Mouse (Mus musculus): ENCODE measurements around the gene Hoxa13. TPM values are rescaled to one million over a fixed set of nuclear protein-coding genes. Genes with fewer than 3 reads are reported as not detected.

Gene Hoxa13
- polyA plus RNA-seq, 1 experiment from 2014 or later, result 11.1 TPM

DNA sequence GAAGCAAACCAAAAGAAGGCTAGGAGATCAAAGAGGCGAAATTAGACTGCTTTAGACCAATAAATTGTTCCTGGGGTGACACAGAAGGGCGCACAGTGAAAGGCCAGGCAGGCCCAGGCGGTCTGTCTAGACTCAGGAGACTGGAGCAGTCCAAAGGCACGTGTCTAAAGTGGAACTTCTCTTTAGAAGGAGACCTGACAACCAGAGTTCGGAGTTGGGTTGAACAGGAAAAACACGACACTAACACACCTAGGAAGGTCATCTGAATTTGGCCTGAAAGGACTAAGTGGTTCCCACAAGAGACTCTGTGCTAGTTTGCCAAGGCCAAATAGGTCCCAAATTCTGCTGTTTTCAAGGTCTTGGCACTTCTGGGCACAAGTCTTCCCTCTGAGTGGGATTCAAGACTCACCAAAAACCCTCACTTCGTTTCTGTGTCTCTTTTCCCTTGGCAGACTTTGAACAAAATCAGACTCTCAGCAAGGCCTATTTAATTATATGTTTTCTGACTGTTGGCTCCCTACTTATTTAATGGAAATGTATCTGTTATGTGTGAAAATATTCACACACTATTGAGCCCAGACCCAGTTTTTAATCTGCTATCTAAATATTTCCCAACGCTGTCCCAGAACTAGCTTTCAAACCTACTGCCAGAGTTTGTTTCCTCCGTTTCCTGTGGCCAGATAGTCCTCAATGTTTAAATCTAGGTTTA lies 41.3 kb downstream of the Hoxa13 start:
- peaks cover 74% of the 10 kb centered on the region for H3K4me1 ChIP-seq
- H3K4me3 ChIP-seq, result peak overlapping the region; percentile 90
- no peaks in the 10 kb centered on the region for H3K9me3 ChIP-seq (replicated peaks)
- DNase-seq (ENCODE audit: low spot score), result peak; percentile 60
- H3K27ac ChIP-seq, result peak overlapping the region; percentile 99
- H3K27me3 ChIP-seq (ENCODE audit: low read depth, poor library complexity, severe bottlenecking), result peaks cover 40% of the 10 kb centered on the region
- WGBS, result 13% methylated on average over 9 of the region's 9 CpGs
- peaks cover 21% of the 10 kb centered on the region for H3K36me3 ChIP-seq

DNA sequence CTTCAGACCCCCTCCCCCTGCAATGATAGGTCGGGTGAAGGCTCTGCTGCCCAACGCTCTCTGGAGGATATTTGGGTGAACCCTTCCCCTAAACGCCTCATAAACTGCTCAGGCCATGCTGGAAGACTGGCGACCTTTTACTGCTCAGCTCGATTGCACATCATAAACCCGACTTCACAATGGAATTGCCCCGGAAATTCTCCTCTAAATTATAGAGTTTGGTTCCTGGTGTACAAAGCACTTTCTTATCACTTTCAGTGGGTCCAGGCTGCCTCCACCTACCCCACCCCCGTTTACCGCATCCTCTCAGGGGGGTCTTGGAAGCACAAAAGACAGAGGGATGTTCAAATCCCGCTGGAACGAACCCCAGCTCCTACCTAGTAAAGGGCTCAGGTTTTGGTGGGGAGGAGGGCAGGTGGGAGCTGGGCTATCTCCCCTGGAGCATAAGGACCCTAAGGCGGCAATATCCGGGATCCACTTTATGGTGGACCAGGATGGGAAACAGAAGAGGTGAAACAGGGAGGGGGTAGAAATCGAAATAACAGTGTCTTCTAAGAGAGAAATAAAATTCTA lies 42.0 kb downstream of the Hoxa13 start:
- Histone ChIP-seq H3K27me3 (ENCODE audit: low read depth, poor library complexity, severe bottlenecking) (peaks cover 44% of the 10 kb centered on the region), H3K36me3 (peaks cover 15% of the 10 kb centered on the region; the same call in 1 of the 2 replicates), H3K4me3 (peak overlapping the region; percentile 90), H3K27ac (peak overlapping the region; percentile 99), H3K9me3 (replicated peaks) (no peaks in the 10 kb centered on the region), H3K4me1 (peaks cover 81% of the 10 kb centered on the region)
- peak; percentile 66 for DNase-seq (ENCODE audit: low spot score)
- WGBS, result 4% methylated on average over 14 of the region's 14 CpGs

DNA sequence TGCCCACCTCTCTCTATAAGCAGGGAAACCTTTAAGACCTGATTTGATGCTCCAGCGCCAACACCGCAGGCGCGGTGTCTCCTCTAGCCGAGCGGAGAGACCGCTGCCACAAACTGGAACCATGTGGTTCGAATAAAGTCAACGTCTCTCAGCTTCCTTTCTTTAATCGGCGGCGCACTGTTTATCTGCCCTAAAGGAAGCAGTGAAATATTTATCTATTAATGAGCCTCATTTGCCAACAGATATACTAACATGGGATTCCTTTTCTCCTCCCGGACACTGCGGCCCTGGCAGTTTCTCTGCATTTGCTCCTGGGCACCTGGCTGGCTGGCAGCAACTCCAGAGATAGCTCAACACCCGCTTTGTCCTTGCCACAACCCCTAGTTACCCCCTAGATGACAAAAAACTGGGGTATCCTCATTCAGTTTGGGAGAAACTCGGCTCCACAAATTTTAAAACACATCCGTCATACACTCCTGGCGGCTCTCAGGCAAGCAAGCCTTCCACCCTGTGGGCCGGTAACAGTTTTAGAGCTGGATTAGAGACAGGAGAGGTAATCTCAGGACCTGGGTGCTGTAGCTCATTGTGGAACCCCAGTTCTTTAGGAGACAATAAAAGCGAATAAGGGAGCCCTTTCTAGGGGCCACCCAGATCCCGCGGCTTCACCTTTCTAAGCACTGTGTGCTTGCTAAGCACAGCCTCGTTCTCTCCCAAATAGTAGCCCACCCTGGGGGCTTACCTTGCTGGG lies 42.6 kb downstream of the Hoxa13 start:
- peak; percentile 76 for DNase-seq (ENCODE audit: low spot score)
- Histone ChIP-seq H3K4me1 (peaks cover 83% of the 10 kb centered on the region), H3K27me3 (ENCODE audit: low read depth, poor library complexity, severe bottlenecking) (peaks cover 44% of the 10 kb centered on the region), H3K4me3 (peak overlapping the region; percentile 90), H3K27ac (peak overlapping the region; percentile 99), H3K36me3 (peaks cover 8% of the 10 kb centered on the region; the same call in 1 of the 2 replicates), H3K9me3 (replicated peaks) (no peaks in the 10 kb centered on the region)
- WGBS, result 2% methylated on average over 23 of the region's 23 CpGs

DNA sequence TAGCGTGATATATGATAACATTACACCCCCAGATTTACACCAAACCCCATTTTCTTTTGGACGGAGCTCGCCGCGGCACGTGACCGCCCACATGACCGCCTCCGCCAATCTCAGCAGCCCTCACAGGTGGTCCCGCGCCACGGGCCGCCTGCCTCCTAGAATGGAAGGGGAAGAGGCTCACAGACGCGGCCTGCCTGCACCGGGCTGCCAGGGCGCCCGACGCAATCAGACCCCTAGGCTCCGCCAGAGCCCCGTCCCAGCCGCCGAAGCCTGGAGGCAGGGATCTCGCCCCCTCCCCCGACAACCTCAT lies 43.3 kb downstream of the Hoxa13 start:
- Histone ChIP-seq H3K27ac (peak overlapping the region; percentile 99), H3K4me1 (peaks cover 85% of the 10 kb centered on the region), H3K9me3 (replicated peaks) (no peaks in the 10 kb centered on the region), H3K4me3 (peak overlapping the region; percentile 90), H3K36me3 (0 out of 2 replicates have a peak, but pooled peaks cover 4% of the 10 kb centered on the region), H3K27me3 (ENCODE audit: low read depth, poor library complexity, severe bottlenecking) (peaks cover 43% of the 10 kb centered on the region)
- peak; percentile 96 for DNase-seq (ENCODE audit: low spot score)
- WGBS, result 1% methylated on average over 25 of the region's 25 CpGs

DNA sequence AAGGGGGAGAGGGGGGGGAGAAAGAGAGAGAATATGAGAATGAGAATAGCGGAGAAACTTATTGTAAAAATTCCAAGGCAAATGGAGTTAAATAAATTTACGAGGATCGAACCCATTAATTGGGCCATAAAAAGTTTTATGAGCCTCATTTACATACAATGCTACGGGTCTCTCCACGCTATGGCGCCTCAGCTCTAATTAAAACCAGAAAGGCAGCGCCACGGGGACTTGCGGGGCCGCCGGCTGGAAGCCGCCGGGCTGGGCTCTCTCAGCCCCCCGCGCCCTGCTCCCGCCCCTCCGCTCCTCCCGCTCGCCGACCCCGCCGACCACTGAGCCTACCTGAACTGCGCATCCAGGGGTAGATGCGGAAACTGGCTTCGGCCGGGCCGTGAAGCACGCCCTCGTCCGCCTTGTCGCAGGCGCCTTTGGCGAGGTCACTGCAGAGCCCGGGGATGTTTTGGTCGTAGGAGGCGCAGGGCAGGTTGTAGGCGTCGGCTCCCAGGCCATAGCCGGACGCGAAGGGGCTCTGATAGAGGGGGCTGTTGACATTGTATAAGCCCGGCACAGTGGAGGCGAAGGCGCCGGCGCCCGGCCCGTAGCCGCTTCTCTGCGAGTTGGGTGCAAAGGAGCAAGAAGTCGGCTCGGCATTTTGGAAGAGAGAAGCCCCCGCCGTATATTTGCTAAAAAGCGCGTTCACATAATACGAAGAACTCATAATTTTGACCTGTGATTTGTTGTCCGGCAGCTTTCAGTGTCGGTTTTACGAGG lies 43.8 kb downstream of the Hoxa13 start:
- peak; percentile 81 for DNase-seq (ENCODE audit: low spot score)

DNA sequence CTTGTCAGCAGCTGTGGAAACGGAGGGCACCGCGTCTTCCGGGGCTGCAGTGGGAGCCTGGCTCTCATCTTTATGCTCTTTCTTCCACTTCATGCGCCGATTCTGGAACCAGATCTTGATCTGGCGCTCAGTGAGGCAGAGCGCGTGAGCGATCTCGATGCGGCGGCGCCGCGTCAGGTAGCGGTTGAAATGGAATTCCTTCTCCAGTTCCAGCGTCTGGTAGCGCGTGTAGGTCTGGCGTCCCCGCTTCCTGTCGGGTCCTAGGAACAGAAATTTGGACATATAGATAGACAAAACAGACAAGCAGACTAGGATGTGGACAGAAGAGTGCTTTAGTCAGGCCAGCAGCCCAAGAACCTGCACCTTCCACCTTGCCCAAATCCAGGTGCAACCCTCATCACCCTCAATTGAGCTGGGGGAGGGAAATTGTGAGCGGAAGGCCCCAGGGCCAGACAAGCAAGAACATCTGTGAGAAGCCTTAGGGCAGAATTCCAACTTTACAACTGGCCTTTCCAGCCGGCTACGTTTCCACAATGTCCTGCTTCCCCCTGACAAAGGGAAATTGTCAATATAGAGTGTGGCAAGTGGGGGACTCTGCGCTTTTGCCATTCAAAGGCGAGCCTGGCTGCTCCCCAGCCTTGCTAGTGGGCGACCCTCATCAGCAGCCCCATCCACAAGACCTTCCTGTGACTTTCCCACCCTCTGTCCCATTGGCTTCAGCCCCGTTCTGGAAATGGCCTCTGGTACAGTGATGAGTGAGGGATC lies 44.7 kb downstream of the Hoxa13 start:
- Histone ChIP-seq H3K4me1 (peaks cover 83% of the 10 kb centered on the region), H3K4me3 (peak overlapping the region; percentile 90), H3K36me3 (0 out of 2 replicates have a peak, but pooled peaks cover 4% of the 10 kb centered on the region), H3K27ac (peak overlapping the region; percentile 99), H3K9me3 (replicated peaks) (no peaks in the 10 kb centered on the region), H3K27me3 (ENCODE audit: low read depth, poor library complexity, severe bottlenecking) (peaks cover 46% of the 10 kb centered on the region)
- DNase-seq (ENCODE audit: low spot score), result peak; percentile 73
- under 1% methylated on average over 30 of the region's 30 CpGs for WGBS

More for the DNA sequence above, 43.8 kb downstream of the Hoxa13 start:
- Histone ChIP-seq H3K27me3 (ENCODE audit: low read depth, poor library complexity, severe bottlenecking) (peaks cover 41% of the 10 kb centered on the region), H3K4me3 (peak overlapping the region; percentile 90), H3K27ac (peak overlapping the region; percentile 99), H3K36me3 (0 out of 2 replicates have a peak, but pooled peaks cover 4% of the 10 kb centered on the region), H3K9me3 (replicated peaks) (no peaks in the 10 kb centered on the region), H3K4me1 (peaks cover 84% of the 10 kb centered on the region)
- WGBS, result under 1% methylated on average over 60 of the region's 60 CpGs

DNA sequence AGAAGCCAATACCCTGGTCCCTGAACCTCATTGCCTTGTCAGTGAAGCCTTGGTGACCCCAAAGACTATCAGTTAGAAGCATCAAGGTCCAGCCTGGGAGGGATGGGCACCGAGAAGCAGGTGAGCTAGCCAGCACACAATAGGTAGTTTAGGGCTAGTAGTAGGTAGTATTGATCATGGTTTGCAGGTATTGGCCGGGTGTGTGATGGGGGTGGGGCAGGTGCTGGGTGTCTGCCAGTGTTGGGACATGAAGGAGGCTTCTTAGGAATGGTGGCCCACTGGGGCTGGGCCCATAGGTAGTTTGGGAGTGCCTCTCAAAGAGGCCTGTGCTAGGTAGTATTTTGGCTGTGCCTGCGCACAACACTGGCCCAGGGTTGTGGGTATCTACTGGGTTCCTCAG lies 45.6 kb downstream of the Hoxa13 start:
- Histone ChIP-seq H3K4me1 (peaks cover 85% of the 10 kb centered on the region), H3K9me3 (replicated peaks) (no peaks in the 10 kb centered on the region), H3K36me3 (0 out of 2 replicates have a peak, but pooled peaks cover 4% of the 10 kb centered on the region), H3K27me3 (ENCODE audit: low read depth, poor library complexity, severe bottlenecking) (peaks cover 48% of the 10 kb centered on the region), H3K4me3 (peak overlapping the region; percentile 90), H3K27ac (peak overlapping the region; percentile 99)
- WGBS, result 23% methylated on average over 3 of the region's 3 CpGs
- DNase-seq (ENCODE audit: low spot score), result peak; percentile 53

DNA sequence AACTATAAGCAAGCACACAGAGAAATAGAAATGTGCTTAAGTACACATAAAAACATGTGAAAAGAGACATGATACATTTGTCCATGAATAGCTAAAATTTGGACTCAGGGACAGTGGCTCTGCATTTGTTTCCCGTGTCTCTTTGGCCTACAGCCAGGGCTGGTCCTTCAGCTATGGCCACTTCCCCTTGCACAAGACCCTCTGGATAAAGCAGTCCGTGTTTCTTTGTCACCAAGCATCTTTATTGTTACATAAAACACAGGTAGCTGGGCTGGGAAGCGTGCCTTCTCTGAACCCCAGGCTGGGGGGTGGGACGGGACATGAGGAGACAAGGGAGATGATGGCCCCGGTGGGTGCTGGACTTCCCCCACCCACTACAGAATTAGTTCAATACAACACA lies 46.4 kb downstream of the Hoxa13 start:
- H3K27ac ChIP-seq, result peak overlapping the region; percentile 99
- no peaks in the 10 kb centered on the region for H3K9me3 ChIP-seq (replicated peaks)
- peaks cover 85% of the 10 kb centered on the region for H3K4me1 ChIP-seq
- peak; percentile 42 for DNase-seq (ENCODE audit: low spot score)
- H3K27me3 ChIP-seq (ENCODE audit: low read depth, poor library complexity, severe bottlenecking), result peaks cover 48% of the 10 kb centered on the region
- 0 out of 2 replicates have a peak, but pooled peaks cover 4% of the 10 kb centered on the region for H3K36me3 ChIP-seq
- WGBS, result 21% methylated on average over 5 of the region's 5 CpGs
- peak overlapping the region; percentile 90 for H3K4me3 ChIP-seq

DNA sequence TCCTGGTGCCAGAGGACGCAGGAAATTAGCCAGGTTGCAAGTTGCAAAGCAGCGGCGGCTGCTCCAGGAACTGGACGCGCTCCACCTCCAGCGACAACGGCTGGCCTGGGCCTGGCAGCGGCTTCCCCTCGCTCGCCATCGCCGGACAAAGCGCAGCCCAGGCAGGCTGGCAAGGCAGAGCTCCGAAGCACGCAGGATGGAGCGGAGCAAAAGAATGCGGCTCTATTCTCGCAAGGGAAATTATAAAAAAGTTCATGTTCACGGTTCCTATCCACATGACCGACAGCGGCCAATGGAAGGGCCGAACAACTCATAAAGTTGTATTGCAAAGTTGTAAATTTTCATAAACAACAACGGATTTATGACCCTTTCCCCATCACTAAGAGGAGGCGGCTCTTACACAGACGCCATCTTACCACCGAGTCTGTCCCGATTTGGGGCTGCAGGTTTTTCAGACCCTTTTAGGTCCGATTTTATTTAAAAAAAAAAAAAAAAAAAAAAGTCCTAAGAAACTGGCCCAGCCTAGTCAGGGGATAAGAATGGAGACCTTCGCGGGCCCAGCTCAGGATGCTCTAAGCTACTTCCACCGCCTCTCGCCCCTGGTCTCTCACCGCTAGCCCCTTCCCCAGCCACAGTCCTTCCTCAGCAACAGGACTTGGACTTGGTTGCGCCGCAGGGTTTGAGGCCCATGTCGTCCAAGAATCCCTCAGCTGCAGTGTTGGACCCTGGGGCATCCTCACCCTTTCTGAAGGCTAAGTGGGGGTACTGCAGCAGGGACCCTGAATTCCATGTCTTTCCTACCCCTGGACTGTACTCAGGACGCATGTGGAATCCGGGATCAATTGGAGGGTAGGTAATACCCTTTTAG lies 47.3 kb downstream of the Hoxa13 start, which contains the start of the genes Hoxa3 and Gm28308:
Gene Hoxa3, minus strand, starts transcription at position 218 of the 868 bp plus-strand sequence.
Gene Gm28308, minus strand, starts transcription at position 221 of the 868 bp plus-strand sequence.
- H3K27ac ChIP-seq, result peak within 1 kb of the TSS; percentile 99
- WGBS, result 2% methylated on average over 38 of the region's 38 CpGs
- H3K4me1 ChIP-seq, result peaks cover 85% of the 10 kb centered on the region
- H3K36me3 ChIP-seq, result 0 out of 2 replicates have a peak, but pooled peaks cover 4% of the 10 kb centered on the region
- H3K27me3 ChIP-seq (ENCODE audit: low read depth, poor library complexity, severe bottlenecking), result peaks cover 47% of the 10 kb centered on the region
- peak; percentile 85 for DNase-seq (ENCODE audit: low spot score)
- H3K9me3 ChIP-seq (replicated peaks), result no peaks in the 10 kb centered on the region
- peak within 1 kb of the TSS; percentile 90 for H3K4me3 ChIP-seq

DNA sequence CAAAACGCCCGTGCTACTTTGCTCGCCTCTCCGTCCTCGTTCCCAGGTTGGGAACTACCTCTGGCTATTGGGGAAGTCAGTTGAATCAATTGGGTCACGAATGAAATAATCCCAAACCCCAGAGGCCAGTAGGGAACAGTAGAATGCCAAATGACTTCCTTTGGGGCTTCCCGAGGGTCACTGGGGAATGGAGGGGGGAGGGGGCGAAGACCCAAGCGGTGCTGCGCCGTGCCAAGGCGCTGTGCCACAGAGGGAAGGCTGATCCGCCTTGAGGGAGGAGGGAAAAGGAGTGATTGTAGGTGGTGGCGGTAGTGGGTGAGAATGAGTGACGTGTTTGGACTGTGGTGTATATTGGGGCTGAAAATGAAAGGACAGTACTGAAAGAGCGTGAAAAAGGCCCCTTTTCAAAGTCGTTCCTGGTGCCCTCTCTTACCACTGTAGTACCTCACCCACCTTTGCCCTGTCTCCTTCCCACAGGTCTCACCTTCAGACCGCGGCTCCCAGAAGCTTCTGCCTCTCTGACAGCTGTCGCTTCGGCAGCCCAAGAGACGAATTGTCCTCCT lies 48.0 kb downstream of the Hoxa13 start:
- H3K36me3 ChIP-seq, result 0 out of 2 replicates have a peak, but pooled peaks cover 7% of the 10 kb centered on the region
- peaks cover 45% of the 10 kb centered on the region for H3K27me3 ChIP-seq (ENCODE audit: low read depth, poor library complexity, severe bottlenecking)

DNA sequence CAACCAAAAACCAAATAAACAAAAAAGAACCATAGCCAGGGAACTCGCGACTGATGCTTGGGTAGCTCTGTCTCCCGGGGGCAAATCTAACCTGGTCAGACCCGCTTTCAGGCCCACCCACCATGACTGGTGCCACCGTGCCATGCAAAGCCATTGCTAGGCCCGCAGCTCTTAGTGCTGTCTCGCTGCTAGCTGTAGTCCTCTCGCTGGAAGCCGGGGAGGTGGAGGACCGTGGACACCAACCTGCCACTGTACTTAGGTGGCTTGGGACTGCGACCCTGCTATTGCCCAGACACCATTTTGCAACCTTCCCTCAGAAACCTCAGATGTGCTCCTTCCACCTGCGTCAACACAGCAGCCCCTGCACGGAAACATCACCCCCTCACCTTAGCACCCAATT lies 48.7 kb downstream of the Hoxa13 start:
- peak; percentile 77 for DNase-seq (ENCODE audit: low spot score)

More for the DNA sequence above, 48.0 kb downstream of the Hoxa13 start:
- peak; percentile 60 for DNase-seq (ENCODE audit: low spot score)
- Histone ChIP-seq H3K27ac (peak overlapping the region; percentile 99), H3K4me3 (peak overlapping the region; percentile 90), H3K4me1 (peaks cover 85% of the 10 kb centered on the region), H3K9me3 (replicated peaks) (no peaks in the 10 kb centered on the region)
- 1% methylated on average over 22 of the region's 22 CpGs for WGBS

More for the DNA sequence above, 48.7 kb downstream of the Hoxa13 start:
- Histone ChIP-seq H3K4me1 (peaks cover 87% of the 10 kb centered on the region), H3K27ac (peak overlapping the region; percentile 99), H3K4me3 (peak overlapping the region; percentile 90), H3K36me3 (peaks cover 11% of the 10 kb centered on the region; the same call in 1 of the 2 replicates), H3K27me3 (ENCODE audit: low read depth, poor library complexity, severe bottlenecking) (peaks cover 50% of the 10 kb centered on the region), H3K9me3 (replicated peaks) (no peaks in the 10 kb centered on the region)
- 1% methylated on average over 13 of the region's 13 CpGs for WGBS
